Mouse (Mus musculus) MEL (cell line): ENCODE data around the gene Fam213a. TPM values are rescaled to one million over a fixed set of nuclear protein-coding genes. Genes with fewer than 3 reads are reported as not detected.

Source experiments
- DNase-seq: peaks from one replicate; pipeline ENCODE4 v3.0.0; 2011; ENCODE audit warnings: low read depth, low spot score
- H3K27ac ChIP-seq: 2 replicates; pipeline ENCODE4 v1.5.1; 2012; ENCODE audit warnings: low read depth, mild to moderate bottlenecking, control low read depth, low read length, moderate library complexity; ENCODE audit not compliant: control insufficient read depth
- H3K27me3 ChIP-seq, 2 experiments: fragments of 150-350 bp in 1 of 2; sonication (generic) in 1 of 2; 2 replicates each; pipeline ENCODE4 v1.6.1; 2012; ENCODE audit warnings: low read length in 2 of 2, mild to moderate bottlenecking in 2 of 2, improper control_type of control experiment in 1 of 2, moderate library complexity in 1 of 2; ENCODE audit not compliant: insufficient read depth in 2 of 2, control insufficient read depth in 1 of 2
- H3K36me3 ChIP-seq, 2 experiments: 2 replicates each; pipeline ENCODE4 v1.6.1; 2012 to 2014; ENCODE audit warnings: low read length in 2 of 2, improper control_type of control experiment in 1 of 2, inconsistent platforms in 1 of 2, mild to moderate bottlenecking in 1 of 2; ENCODE audit not compliant: insufficient read depth in 2 of 2, control insufficient read depth in 1 of 2
- H3K4me1 ChIP-seq, 2 experiments: fragments of 150-350 bp in 1 of 2; sonication (generic) in 1 of 2; 2 replicates each; pipeline ENCODE4 v1.6.1; 2012; ENCODE audit warnings: low read length in 2 of 2, improper control_type of control experiment in 1 of 2, mild to moderate bottlenecking in 1 of 2; ENCODE audit not compliant: insufficient read depth in 2 of 2, control insufficient read depth in 1 of 2
- H3K4me3 ChIP-seq, 2 experiments: fragments of 150-350 bp in 1 of 2; sonication (generic) in 1 of 2; 2 replicates each; pipeline ENCODE4 v1.5.1; 2012; ENCODE audit warnings: low read depth in 2 of 2, low read length in 2 of 2, mild to moderate bottlenecking in 2 of 2, moderate library complexity in 2 of 2, control low read depth in 1 of 2, improper control_type of control experiment in 1 of 2; ENCODE audit not compliant: control insufficient read depth in 1 of 2, insufficient read depth in 1 of 2
- H3K79me2 ChIP-seq: 2 replicates; pipeline ENCODE4 v1.6.1; 2012; ENCODE audit warnings: mild to moderate bottlenecking, low read length, moderate library complexity; ENCODE audit not compliant: control insufficient read depth, poor library complexity, insufficient read depth
- H3K9ac ChIP-seq: 2 replicates; pipeline ENCODE4 v1.6.1; 2012; ENCODE audit warnings: low read depth, mild to moderate bottlenecking, control low read depth, low read length, moderate library complexity; ENCODE audit not compliant: control insufficient read depth, poor library complexity, severe bottlenecking
- H3K9me3 ChIP-seq: fragments of 150-350 bp; sonication (generic); replicated peaks from 2 replicates; pipeline ENCODE4 v1.6.1; 2012; ENCODE audit warnings: mild to moderate bottlenecking, low read length, improper control_type of control experiment, moderate library complexity; ENCODE audit not compliant: insufficient read depth
- BHLHE40 ChIP-seq: IDR thresholded peaks from 2 replicates; pipeline ENCODE4 v1.6.1; 2012; ENCODE audit warnings: low read depth, mild to moderate bottlenecking, inconsistent platforms, low read length, improper control_type of control experiment, borderline replicate concordance
- CHD2 ChIP-seq: IDR thresholded peaks from 2 replicates; pipeline ENCODE4 v1.6.1; 2011; ENCODE audit warnings: low read length, improper control_type of control experiment
- E2F4 ChIP-seq: IDR thresholded peaks from 2 replicates; pipeline ENCODE4 v1.6.1; 2011; ENCODE audit warnings: low read depth, low read length, improper control_type of control experiment, borderline replicate concordance
- GATA1 ChIP-seq: IDR thresholded peaks from 2 replicates; pipeline ENCODE4 v1.6.1; 2011; ENCODE audit warnings: low read depth, low read length, improper control_type of control experiment
- JUND ChIP-seq: IDR thresholded peaks from 2 replicates; pipeline ENCODE4 v1.6.1; 2011; ENCODE audit warnings: low read depth, mild to moderate bottlenecking, improper control_type of control experiment, low read length
- MAFK ChIP-seq: IDR thresholded peaks from 2 replicates; pipeline ENCODE4 v1.6.1; 2011; ENCODE audit warnings: low read depth, mild to moderate bottlenecking, low read length, improper control_type of control experiment, borderline replicate concordance
- MAX ChIP-seq: IDR thresholded peaks from 2 replicates; pipeline ENCODE4 v1.6.1; 2011; ENCODE audit warnings: low read length, improper control_type of control experiment
- MAZ ChIP-seq: IDR thresholded peaks from 2 replicates; pipeline ENCODE4 v1.6.1; 2012; ENCODE audit warnings: low read depth, mild to moderate bottlenecking, inconsistent platforms, low read length, improper control_type of control experiment
- MEF2A ChIP-seq: IDR thresholded peaks from 2 replicates; pipeline ENCODE4 v1.6.1; 2014; ENCODE audit warnings: low read depth, mild to moderate bottlenecking, inconsistent platforms, low read length, improper control_type of control experiment; ENCODE audit not compliant: poor library complexity, insufficient replicate concordance, severe bottlenecking; ENCODE audit errors: extremely low read depth
- MYC ChIP-seq: IDR thresholded peaks from 2 replicates; pipeline ENCODE4 v1.6.1; 2011; ENCODE audit warnings: low read depth, mild to moderate bottlenecking, low read length, improper control_type of control experiment, moderate library complexity
- NELFE ChIP-seq: IDR thresholded peaks from 2 replicates; pipeline ENCODE4 v1.6.1; 2011; ENCODE audit warnings: low read depth, low read length, improper control_type of control experiment
- NRF1 ChIP-seq: IDR thresholded peaks from 2 replicates; pipeline ENCODE4 v1.6.1; 2014; ENCODE audit warnings: low read depth, mild to moderate bottlenecking, inconsistent platforms, low read length, improper control_type of control experiment, moderate library complexity; ENCODE audit not compliant: poor library complexity, insufficient read depth, severe bottlenecking
- POLR2A ChIP-seq, 2 experiments: IDR thresholded peaks; 2 replicates each; pipeline ENCODE4 v1.6.1; 2011 to 2012; ENCODE audit warnings: low read length in 2 of 2, mild to moderate bottlenecking in 2 of 2, control low read depth in 1 of 2, improper control_type of control experiment in 1 of 2, low read depth in 1 of 2, moderate library complexity in 1 of 2; ENCODE audit not compliant: control insufficient read depth in 1 of 2, insufficient read depth in 1 of 2, poor library complexity in 1 of 2
- POLR2AphosphoS5 ChIP-seq: IDR thresholded peaks from 2 replicates; pipeline ENCODE4 v1.6.1; 2012; ENCODE audit warnings: low read depth, borderline replicate concordance, mild to moderate bottlenecking, inconsistent platforms, low read length, moderate library complexity, mixed read lengths
- RCOR1 ChIP-seq: IDR thresholded peaks from 2 replicates; pipeline ENCODE4 v1.6.1; 2012; ENCODE audit warnings: low read depth, mild to moderate bottlenecking, inconsistent platforms, low read length, improper control_type of control experiment
- SIN3A ChIP-seq: IDR thresholded peaks from 2 replicates; pipeline ENCODE4 v1.6.1; 2012; ENCODE audit warnings: low read length, improper control_type of control experiment, inconsistent platforms
- SMC3 ChIP-seq: IDR thresholded peaks from 2 replicates; pipeline ENCODE4 v1.6.1; 2011; ENCODE audit warnings: low read depth, low read length, improper control_type of control experiment
- TAL1 ChIP-seq: IDR thresholded peaks from 2 replicates; pipeline ENCODE4 v1.6.1; 2012; ENCODE audit warnings: mild to moderate bottlenecking, inconsistent platforms, low read length, moderate library complexity, mixed read lengths
- USF1 ChIP-seq: IDR thresholded peaks from 2 replicates; pipeline ENCODE4 v1.6.1; 2014; ENCODE audit warnings: low read depth, mild to moderate bottlenecking, inconsistent platforms, low read length, improper control_type of control experiment, moderate library complexity
- USF2 ChIP-seq, 2 experiments: IDR thresholded peaks; 2 replicates each; pipeline ENCODE4 v1.6.1; 2011 to 2012; ENCODE audit warnings: improper control_type of control experiment in 2 of 2, low read length in 2 of 2, borderline replicate concordance in 1 of 2, inconsistent platforms in 1 of 2, low read depth in 1 of 2, mild to moderate bottlenecking in 1 of 2; ENCODE audit not compliant: insufficient read depth in 1 of 2
- ZMIZ1 ChIP-seq: IDR thresholded peaks from 2 replicates; pipeline ENCODE4 v1.6.1; 2012; ENCODE audit warnings: low read depth, mild to moderate bottlenecking, inconsistent platforms, low read length, improper control_type of control experiment, moderate library complexity
- ZNF384 ChIP-seq: IDR thresholded peaks from 2 replicates; pipeline ENCODE4 v1.6.1; 2012; ENCODE audit warnings: low read depth, mild to moderate bottlenecking, inconsistent platforms, low read length, improper control_type of control experiment
- polyA plus RNA-seq, 2 experiments: library from polyadenylated mRNA; stranded (reverse) in 1 of 2; unstranded in 1 of 2; fragments of >175 nt in 1 of 2; fragments of >200 nt in 1 of 2; gene quantifications; 2 replicates each; pipeline versions ENCODE4 v1.2.1 to v1.2.4; 2012; ENCODE audit warnings: low replicate concordance in 2 of 2, low read depth in 1 of 2; ENCODE audit not compliant: insufficient read length in 2 of 2, insufficient read depth in 1 of 2, missing spikeins in 1 of 2
- total RNA-seq: library from RNA; depleted of rRNA; stranded (reverse); fragments of 300-350 nt; gene quantifications from 2 replicates; pipeline ENCODE4 v1.2.3, GENCODE M21; 2012

The Fam213a gene
- total and polyA plus RNA-seq, 3 experiments = 19.2 to 28.5 TPM; not detected in 1

GRCm38 (mm10) chr14:40953381-40953780 lies 60.2 kb downstream of the Fam213a start:
- Histone ChIP-seq H3K36me3 (peaks cover 0 to 4% of the 10 kb centered on the region in 2 experiments; a peak in 2 of 4 replicates), H3K27ac (no peak overlapping the region), H3K4me1 (peaks cover 2 to 9% of the 10 kb centered on the region in 2 experiments), H3K27me3 (no peaks in the 10 kb centered on the region), H3K4me3 (no peak overlapping the region), H3K79me2 (peaks cover 7% of the 10 kb centered on the region; the same call in 1 of the 2 replicates), H3K9ac (no peak overlapping the region), H3K9me3 (no peaks in the 10 kb centered on the region)
- no peak for TF ChIP-seq POLR2A (IDR thresholded peaks at IDR 0.05; ENCODE audit: control insufficient read depth in 1 of 2, insufficient read depth in 1 of 2, low read depth in 1 of 2, low read length in 2 of 2, poor library complexity in 1 of 2)
- no peak for TF ChIP-seq NRF1
- no peak for TF ChIP-seq CHD2
- TF ChIP-seq GATA1 = no peak
- DNase-seq = no peak

- TF ChIP-seq MAX = no peak
- no peak for TF ChIP-seq TAL1
- TF ChIP-seq MYC = no peak
- TF ChIP-seq SIN3A = no peak
- no peak for TF ChIP-seq NELFE
- TF ChIP-seq MEF2A = no peak
- no peak for TF ChIP-seq MAFK
- no peak for TF ChIP-seq E2F4
- no peak for TF ChIP-seq SMC3
- TF ChIP-seq JUND = no peak
- TF ChIP-seq ZMIZ1 = no peak
- TF ChIP-seq POLR2AphosphoS5 = no peak
- TF ChIP-seq CHD2 = no peak
- TF ChIP-seq BHLHE40 = no peak
- TF ChIP-seq USF2 (IDR thresholded peaks at IDR 0.05; ENCODE audit: borderline replicate concordance in 1 of 2, insufficient read depth in 1 of 2, low read depth in 1 of 2, low read length in 2 of 2) = no peak
- TF ChIP-seq RCOR1 = no peak
- no peak for TF ChIP-seq ZNF384
- TF ChIP-seq MAZ = no peak
- TF ChIP-seq USF1 = no peak
- Histone ChIP-seq H3K4me3 (no peak overlapping the region), H3K9ac (no peak overlapping the region), H3K27me3 (no peaks in the 10 kb centered on the region), H3K79me2 (peaks cover 7% of the 10 kb centered on the region; the same call in 1 of the 2 replicates), H3K27ac (no peak overlapping the region), H3K36me3 (peaks cover 0 to 4% of the 10 kb centered on the region in 2 experiments; a peak in 2 of 4 replicates), H3K4me1 (peaks cover 3 to 15% of the 10 kb centered on the region in 2 experiments; a peak in 3 of 4 replicates), H3K9me3 (no peaks in the 10 kb centered on the region)
- DNase-seq = no peak
Measured at GRCm38 (mm10) chr14:40952715-40953114, 60.9 kb downstream of the Fam213a start.
